Mouse (Mus musculus): ENCODE measurements around the gene Gm17657.

The Gm17657 gene
- long read RNA-seq, experiment 1 = 0 reads
- long read RNA-seq, experiment 2 = 0 reads

DNA sequence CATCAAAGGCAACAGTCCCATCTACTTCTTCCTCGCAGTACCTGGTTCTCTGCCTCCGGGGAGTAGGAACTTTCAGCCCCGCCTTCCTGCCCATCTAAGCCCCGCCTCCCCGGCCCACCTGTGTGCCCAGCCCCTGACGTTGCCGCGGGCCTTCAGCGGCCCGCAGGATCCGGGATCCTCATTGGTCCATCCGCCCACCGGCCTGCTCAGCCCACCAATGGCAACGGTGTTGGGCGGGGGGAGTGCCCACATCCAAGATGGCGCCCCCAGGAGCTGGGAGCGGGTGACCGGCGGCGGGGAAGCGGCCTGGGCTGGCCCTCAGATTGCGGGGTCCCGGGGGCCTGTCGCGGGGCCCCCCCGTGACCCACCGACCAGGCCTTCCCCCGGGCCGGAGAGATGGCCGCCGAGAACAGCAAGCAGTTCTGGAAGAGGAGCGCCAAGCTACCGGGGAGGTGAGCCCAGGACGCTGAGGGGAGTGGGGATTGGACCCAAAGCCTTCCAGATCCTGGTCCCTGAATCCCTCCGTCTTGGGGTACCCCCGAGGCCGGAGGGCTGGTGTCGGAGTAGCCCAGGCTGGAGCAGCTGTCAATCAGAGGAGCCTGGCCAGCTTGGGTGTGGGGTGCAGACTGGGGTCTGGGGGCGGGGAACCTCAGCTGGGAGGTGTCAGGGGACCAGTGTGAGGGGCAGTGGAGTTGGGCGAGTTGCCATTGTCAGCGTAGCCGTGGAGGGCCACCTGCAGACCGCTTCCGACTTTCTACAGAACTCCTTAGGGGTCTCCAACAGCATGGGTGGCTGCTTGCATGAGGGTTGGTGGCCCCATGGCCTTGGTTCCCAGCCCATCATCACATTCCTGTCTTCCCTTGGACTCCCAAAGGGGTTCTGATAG is at the start of gene Gm17657, which contains the start of gene Tbc1d22b:
Gm17657 (minus strand) TSS at position 96 of the 886 bp plus-strand sequence.
Tbc1d22b (plus strand) TSS at position 243 of the 886 bp plus-strand sequence.
- intact Hi-C loops (cut with DNase I) = no loop called here

DNA sequence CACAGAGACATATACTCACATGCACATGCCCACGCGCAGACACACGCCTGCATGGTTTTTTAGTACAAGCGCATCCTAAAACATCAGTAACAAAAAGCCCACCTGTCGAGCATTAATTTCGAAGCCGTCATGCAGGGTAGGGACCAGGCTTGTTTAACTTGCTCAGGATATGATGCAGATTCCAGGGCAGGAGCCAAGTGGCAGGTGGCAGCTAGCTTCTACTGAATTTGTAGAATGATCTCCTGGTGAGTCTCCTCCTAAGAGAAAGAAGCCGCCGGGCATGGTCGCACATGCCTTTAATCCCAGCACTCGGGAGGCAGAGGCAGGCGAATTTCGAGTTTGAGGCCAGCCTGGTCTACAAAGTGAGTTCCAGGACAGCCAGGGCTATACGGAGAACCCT is 49.6 kb upstream of the Gm17657 start:
- intact Hi-C loops (cut with DNase I) = no loop called here

- intact Hi-C loops (cut with DNase I) = no loop called here
Measured at GRCm38 (mm10) chr17:29596771-29597132, 47.3 kb upstream of the Gm17657 start.

DNA sequence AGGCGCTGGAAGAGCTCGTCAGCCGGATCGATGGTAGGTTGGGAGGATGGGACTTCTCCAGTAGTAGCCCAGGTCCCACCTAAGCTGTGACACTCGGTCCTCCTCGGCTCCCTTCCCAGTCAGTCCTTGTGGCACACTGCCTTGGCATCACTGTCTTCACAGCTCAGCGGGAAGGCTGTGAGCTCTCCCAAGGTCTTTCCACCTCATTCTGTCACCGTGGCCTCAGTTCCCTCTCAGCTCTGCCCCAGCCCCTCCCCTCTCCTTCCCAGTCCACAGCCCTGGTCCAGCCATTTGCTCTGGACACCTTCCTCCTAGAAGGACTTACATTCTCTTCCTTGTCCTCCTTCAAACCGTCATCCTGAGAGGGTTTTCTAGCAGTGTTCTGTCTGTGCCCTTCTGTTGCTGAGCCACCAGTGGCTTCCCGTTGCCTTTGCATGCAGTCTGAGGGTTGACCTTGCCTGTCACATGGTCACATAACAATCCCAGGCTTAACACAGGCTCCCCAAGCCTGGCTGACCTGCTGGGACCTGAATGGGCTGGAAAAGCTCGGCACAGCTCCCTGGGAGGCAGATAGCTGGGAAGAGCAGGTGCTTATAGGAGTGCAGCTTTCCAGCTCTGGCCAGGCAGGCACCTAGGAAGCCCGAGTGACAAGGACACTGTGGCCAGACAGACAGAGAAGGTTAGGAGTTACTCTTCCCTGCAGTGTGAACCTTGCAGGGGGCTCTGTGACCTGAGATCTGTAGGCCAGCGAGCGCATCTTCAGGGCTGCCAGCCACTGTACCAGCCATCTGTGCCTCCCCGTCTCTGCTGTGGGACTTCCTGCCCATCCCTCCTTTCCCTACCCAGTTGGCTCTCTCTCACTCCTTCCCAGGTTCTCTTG is 46.7 kb upstream of the Gm17657 start:
- intact Hi-C loops (cut with DNase I) = no loop called here

DNA sequence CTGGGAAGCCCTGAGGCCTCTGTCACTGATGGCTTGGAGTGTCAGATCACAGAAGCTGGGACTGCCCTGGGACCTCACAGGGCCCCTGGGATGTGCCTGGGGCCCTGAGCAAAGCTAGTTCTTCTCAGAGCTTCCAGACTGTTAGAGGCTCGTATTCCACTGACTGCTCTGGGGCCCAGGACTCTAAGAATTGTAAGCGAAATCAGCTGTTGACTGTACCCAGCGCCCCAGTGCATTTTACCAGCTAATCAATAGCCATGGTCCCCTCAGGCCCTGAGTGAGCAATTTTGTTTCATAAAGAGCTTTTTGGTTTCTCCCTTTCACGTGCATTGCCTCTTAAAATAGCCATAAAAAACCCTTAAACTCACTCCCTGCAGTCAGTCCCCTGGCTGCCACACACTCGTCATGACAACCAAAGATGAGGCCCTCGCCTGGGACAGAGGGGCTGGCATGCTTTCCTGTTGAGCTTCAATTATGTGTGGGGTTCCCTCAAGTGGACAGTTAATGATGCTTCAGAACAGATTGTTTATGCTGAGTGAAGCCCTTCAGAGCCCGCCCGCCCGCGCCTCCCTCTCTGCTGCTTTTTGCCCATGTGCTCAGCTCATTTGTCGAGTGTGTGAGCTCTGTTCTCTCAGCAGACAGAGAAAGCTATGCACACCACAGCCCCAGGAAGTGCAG is 39.9 kb upstream of the Gm17657 start:
- intact Hi-C loops (cut with DNase I) = no loop called here

DNA sequence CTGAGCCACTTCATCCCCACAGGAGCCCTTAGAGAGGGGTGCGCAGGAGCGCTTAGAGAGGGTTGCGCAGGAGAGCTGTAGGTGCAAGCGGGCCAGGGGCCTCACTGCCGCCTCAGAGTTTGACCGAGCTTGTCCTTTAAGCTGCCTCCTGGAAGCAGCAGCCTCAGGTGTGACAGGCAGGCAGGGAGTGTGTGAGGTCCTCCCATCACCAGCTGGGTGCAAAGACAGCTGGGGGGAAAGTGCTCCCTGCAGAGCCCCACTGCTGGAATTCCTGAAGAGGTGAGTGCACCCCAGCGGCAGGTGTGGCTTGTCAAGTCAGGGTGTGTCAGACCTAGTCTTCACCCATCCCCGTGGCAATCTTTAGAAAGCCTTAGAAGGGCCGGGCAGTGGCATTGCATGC is 37.5 kb upstream of the Gm17657 start:
- intact Hi-C loops (cut with DNase I) = no loop called here

- intact Hi-C loops (cut with DNase I) = no loop called here
Measured at GRCm38 (mm10) chr17:29585446-29585845, 36.0 kb upstream of the Gm17657 start.

- intact Hi-C loops (cut with DNase I) = no loop called here
Measured at GRCm38 (mm10) chr17:29584737-29585136, 35.3 kb upstream of the Gm17657 start.

DNA sequence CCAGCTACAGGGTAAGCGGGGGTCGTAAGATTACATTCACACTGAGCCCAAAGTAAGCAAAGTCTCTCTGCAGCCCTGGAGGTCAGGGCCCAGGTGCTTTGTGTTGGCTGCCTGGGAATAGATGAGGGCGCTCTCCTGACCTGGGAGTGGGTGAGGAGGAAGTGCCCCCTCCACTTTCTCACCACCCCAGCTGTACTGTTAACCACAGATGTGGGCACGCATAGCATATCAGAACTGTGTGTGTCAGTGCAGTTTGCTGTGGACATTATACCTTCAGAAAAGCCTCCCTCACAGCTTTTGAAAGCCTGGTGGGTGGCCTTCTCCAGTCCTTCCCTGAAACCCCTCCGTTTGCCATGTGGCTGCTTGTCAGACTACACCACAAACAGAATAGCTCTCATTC is 34.9 kb upstream of the Gm17657 start:
- intact Hi-C loops (cut with DNase I) = no loop called here

- intact Hi-C loops (cut with DNase I) = no loop called here
Measured at GRCm38 (mm10) chr17:29583569-29583968, 34.1 kb upstream of the Gm17657 start.

DNA sequence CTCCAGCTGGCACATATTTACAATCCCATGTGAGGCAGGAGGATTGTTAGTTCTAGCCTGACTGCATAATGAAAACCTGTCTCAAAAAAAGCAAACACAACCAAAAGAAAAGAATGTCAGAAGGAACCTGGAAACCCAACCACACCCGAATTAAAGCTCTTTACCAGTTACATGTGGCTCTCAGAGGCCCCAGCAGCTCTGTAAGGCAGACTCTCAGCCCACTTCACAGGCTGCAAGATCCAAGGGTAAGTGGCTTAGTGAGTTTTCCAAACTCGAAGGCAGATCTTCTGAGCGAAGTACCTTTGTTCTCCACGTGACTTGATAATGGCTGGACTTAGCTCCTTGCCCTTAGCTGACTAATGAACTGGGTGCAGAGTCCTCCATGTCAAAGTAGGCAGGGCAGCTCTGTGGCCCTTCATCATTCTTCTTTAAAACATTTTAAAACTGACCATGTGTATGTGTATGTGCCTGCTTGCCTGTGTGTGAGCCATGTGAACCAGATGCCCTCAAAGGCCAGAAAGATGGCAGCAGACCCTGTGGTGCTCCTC is 30.2 kb upstream of the Gm17657 start:
- intact Hi-C loops (cut with DNase I) = no loop called here

DNA sequence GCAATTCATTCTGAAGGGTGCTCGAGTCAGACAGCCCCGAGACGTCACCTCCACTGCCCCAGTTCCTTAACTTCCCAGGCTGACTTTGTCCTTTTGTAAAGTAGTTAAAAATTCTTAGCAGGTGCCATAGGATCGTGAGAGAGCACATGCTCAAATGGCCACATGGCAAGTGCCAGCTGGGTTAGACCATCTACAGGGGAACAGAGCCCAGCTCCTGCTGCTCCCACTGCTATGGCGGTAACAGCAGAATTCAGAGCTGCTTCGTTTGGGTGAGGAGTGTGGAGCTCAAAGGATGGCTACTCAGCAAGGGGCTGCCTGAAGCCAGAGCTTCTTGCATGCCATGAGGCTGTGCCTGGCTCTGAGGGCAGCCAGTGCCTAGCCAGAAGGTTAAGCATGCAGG is 20.4 kb upstream of the Gm17657 start:
- intact Hi-C loops (cut with DNase I) = no loop called here

- intact Hi-C loops (cut with DNase I) = no loop called here
Measured at GRCm38 (mm10) chr17:29568435-29568834, 19.0 kb upstream of the Gm17657 start.

GRCm38 (mm10) chr17:29565521-29565920 is 16.1 kb upstream of the Gm17657 start:
- intact Hi-C loops (cut with DNase I) = no loop called here

DNA sequence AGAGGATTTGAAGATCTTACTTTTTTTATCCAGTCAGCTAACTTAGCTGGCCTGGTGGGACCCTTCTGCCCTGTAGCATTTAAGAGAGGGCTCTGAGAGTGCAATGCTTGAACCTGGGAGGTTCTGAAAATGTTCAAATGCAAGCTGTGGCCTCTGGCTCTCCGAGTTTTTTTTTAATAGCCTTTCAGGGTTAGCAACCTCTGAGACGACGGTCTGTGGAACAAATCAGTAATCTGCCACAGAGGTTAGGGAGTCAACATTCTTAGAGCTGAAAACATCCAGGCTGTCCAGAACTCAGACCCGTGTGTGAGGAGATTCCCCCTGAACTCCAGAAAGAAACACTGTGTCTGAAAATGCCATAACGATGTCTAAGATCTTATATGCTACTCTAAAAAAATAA is 9.0 kb upstream of the Gm17657 start:
- intact Hi-C loops (cut with DNase I) = no loop called here

DNA sequence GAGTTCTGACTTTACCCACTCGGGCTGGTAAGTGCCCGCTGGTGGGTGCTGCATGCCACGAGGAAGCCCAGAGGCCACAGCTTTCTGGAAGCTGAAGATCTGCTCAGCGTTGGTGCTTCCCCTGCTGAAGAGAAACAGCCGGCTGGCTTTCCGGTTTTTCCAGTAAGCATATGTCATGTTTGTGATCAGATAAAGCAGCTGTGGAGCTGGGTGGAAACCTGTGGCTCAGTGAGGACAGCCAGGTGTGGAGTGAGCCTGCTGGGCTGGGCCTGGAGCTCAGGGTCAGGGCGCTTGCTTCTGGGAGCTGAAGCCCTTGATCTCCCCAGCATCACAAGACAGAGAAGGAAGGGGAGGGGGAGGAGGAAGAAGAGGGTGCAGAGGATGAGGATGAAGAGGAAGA is 7.5 kb upstream of the Gm17657 start:
- intact Hi-C loops (cut with DNase I) = no loop called here

- intact Hi-C loops (cut with DNase I) = no loop called here
Measured at GRCm38 (mm10) chr17:29556456-29556855, 7.0 kb upstream of the Gm17657 start.

DNA sequence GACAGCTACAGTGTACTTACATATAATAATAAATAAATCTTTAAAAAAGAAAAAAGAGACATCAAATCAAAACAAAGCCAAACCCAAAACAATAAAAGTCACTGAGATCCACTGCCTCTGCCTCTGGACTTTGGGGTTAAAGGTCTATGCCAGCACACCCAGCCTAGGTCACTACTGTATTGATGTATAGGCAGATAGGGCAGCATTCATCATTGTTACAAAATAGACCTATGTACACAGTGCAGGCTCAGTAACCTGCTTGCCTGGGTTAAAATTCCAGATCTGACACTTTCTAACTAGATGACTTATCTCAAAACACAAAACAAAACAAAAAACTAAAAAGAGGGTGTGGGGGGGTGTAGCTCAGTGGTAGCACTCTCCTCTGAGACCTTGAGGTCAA is 4.7 kb upstream of the Gm17657 start:
- intact Hi-C loops (cut with DNase I) = no loop called here

GRCm38 (mm10) chr17:29552162-29552732 is 2.8 kb upstream of the Gm17657 start, which contains the start of gene Tmem217:
Tmem217 (minus strand) TSS chr17:29552385.
- intact Hi-C loops (cut with DNase I) = no loop called here

DNA sequence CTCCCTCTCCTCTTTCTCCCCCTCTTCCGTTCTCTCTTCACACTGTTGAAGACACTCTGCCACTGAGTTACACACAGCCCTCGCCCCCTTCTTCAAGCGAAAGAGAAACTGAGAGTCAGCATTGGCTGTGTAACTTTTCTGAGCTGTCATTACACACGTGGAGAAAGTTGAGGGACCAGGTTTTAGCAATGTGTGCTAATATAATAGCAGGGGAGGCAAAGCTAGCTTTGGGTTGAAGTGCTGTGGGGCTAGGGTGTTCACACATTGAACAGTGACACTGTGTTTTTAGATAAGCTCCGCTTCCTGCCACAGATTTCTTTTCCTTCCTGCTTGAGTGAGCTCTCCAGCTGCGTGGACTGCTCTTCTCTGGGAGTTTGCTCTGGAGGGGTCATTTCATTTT is 1.6 kb upstream of the Gm17657 start:
- intact Hi-C loops (cut with DNase I) = no loop called here

DNA sequence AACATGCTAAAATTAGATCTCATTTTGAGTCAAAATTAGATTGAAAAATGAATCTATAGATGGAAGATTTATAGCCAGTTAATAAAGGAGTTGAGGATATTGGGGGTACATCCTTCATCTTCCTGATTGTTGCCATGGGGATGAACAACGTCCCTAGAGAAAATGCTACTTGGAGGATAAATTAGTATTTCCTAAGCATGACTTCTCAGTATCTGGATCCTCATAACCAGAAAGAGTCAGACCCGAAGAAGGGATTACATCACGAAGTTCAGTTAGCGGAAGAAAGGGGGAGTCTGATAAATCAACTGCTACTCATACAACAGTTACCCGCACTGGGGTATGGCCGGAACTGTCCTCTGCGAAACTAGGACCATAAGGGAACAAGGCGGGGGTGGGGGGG is 444 bp downstream of the Gm17657 start:
- intact Hi-C loops (cut with DNase I) = no loop called here
